Mouse (Mus musculus) left cerebral cortex, postnatal 14 days (tissue): ENCODE data around the gene Fancd2. TPM values are rescaled to one million over a fixed set of nuclear protein-coding genes. Genes with fewer than 3 reads are reported as not detected.

Experiments used
- DNase-seq, 2 experiments: peaks; one replicate each; pipeline ENCODE4 v3.0.0; 2021 to 2022; ENCODE audit warnings: low spot score in 2 of 2, mixed read lengths in 1 of 2
- intact Hi-C: fragments of 180-260 bp; cut with DNase I; formaldehyde crosslinking; loops from one replicate; pipeline ENCODE4 v1.15.1; 2025
- total RNA-seq, 2 experiments: library from RNA; stranded (reverse); gene quantifications; 2 replicates each; pipeline ENCODE4 v1.2.3; 2021

Gene Fancd2
- total RNA-seq, 2 experiments from 2014 or later, result 2.2 to 3.2 TPM

GRCm38 (mm10) chr6:113514600-113514999, 16.9 kb upstream of the Fancd2 start:
- intact Hi-C loops, result loop anchor here (10.0 kb wide), 1 partner anchor 200 kb away; the partner anchor contains the start of gene Ghrl
- no peak for DNase-seq

GRCm38 (mm10) chr6:113517434-113518080, 13.9 kb upstream of the Fancd2 start:
- intact Hi-C loops, result loop anchor here (10.0 kb wide), 1 partner anchor 197 kb away; the partner anchor contains the start of gene Ghrl
- DNase-seq, result no peak

GRCm38 (mm10) chr6:113522310-113522709, 9.2 kb upstream of the Fancd2 start:
- DNase-seq, result no peak
- intact Hi-C loops, result no loop called here

GRCm38 (mm10) chr6:113523420-113523819, 8.1 kb upstream of the Fancd2 start:
- DNase-seq, result peak in 1 of 2 experiments; percentile 35
- intact Hi-C loops, result no loop called here

- no peak for DNase-seq
These were observed 440 bp downstream of the Fancd2 start for GRCm38 (mm10) chr6:113531840-113532404.

GRCm38 (mm10) chr6:113534886-113535285, 3.4 kb downstream of the Fancd2 start:
- DNase-seq, result no peak
- intact Hi-C loops, result no loop called here

More at GRCm38 (mm10) chr6:113531840-113532404, 440 bp downstream of the Fancd2 start:
- intact Hi-C loops, result no loop called here

DNA sequence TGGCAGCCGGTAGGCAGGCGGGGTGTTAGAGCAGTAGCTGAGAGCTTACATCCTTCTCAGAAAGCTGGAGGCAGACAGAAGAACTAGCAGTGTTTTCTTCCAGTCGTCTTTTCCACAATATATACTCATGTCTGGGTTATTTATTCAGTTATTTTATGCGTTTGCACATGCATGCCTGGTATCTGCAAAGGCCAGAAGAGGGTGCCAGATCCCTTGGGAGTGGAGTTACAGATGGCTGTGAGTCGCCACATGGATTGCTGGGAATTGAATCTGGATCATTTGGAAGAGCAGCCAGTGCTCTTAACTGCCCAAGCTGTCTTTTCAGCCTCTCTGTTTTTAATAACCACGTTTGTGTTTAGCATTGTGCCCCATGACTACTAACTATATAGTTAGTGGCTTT, 10.1 kb downstream of the Fancd2 start:
- intact Hi-C loops, result no loop called here
- no peak for DNase-seq

DNA sequence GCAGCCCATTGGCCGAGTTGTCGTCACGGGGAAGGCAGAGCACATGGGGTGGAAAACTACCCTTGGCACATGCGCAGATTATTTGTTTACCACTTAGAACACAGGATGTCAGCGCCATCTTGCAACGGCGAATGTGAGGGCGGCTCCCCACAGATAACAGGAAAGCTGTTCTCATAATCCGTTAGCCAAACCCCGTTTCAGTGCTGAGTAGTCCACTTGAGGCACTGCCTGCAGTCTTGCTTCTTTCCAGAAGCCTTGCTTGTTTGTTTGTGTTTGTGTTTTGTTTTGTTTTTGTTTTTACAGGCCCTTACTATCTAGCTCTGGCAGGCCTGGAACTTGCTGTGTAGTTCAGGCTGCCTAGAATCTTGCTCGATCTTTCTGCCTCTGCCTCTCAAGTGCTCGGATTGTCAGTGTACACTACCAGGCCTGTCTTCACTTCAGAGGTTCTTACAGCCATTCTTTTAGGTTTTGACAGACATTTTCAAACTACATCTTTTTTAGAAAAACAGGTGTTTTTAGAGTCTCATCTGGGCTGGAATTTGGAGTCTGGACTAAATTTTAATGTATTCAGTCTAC, 12.5 kb downstream of the Fancd2 start:
- intact Hi-C loops, result no loop called here
- DNase-seq, result no peak

DNA sequence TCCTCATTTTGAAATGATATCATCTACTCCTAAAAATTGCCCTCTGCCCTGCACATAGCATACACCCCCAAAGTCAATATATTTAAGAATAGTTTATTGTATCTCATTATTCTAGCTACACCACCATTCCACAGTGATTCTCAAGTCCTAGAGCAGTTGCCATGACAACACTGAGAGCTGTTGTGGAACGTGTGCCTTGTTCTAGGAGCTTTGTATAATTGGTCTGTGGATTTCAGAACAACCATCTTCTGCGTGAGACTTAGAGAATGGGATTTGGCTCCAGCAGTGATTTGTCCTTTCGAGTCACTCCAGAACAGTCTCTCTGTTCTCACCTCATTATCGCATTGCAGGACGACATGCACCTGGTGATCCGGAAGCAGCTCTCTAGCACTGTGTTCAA, 28.3 kb downstream of the Fancd2 start:
- intact Hi-C loops, result no loop called here
- DNase-seq, result peak; percentile 26 to 66

DNA sequence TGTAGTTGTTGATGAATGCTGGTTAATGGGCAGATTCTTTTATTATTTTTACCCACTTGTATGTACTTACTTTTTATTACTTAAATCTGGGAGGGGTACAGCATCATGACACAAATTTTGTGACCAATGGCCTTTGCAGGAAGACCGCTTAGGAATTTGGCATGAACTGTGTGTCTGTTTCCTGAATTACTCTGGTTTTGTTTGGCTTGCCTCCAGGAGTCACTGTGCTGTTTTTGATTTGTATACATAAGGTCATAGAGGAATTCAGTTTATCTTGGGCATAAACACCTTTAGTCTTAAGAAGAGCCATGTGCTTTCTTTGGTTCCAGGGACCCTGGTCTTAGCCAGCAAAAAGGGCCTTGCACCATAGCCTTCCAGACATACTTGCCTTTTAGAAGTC, 33.1 kb downstream of the Fancd2 start:
- no peak for DNase-seq
- intact Hi-C loops, result no loop called here

DNA sequence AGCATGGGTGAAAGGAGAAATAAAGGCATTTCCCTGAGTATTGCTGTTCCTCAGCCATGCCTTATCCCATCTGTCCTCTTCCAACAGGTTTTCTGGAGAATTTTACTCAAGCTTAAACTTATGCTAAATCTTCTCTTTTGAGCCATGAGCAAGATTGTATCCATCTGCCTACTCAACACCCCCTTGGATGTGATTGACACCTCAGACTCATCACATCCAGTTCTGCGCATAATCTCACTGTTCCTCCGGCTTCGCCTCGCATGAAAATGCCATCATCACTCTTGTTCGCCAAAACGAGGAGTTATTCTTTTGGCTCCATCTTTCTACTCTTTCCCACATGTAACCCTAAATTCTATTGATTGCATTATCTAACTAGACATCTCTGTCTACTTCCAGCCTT, 44.6 kb downstream of the Fancd2 start:
- peak; percentile 59 to 82 for DNase-seq
- intact Hi-C loops, result no loop called here

GRCm38 (mm10) chr6:113579306-113579705, 47.8 kb downstream of the Fancd2 start:
- intact Hi-C loops, result no loop called here
- no peak for DNase-seq

DNA sequence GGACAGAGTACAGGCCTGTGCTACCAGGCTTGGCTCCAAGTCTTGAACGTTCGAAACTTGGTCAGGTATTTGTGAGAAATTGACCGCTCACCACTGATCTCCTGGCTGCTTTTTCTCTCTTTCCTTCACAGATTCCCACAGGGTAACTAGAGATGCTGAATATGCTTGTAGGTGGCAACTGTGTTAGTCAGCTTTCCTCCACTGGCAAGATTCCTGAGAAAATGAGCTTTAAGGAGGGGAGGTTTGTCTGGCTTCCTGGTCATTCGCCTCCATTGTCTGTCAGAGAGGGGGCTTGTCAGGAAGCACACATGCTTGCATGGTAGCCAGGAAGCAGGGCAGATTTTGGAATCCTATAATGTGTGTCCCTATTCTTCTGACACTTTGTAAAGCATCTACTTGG, 51.5 kb downstream of the Fancd2 start:
- no peak for DNase-seq
- intact Hi-C loops, result no loop called here

GRCm38 (mm10) chr6:113585065-113585464, 53.6 kb downstream of the Fancd2 start:
- no peak for DNase-seq
- intact Hi-C loops, result no loop called here

DNA sequence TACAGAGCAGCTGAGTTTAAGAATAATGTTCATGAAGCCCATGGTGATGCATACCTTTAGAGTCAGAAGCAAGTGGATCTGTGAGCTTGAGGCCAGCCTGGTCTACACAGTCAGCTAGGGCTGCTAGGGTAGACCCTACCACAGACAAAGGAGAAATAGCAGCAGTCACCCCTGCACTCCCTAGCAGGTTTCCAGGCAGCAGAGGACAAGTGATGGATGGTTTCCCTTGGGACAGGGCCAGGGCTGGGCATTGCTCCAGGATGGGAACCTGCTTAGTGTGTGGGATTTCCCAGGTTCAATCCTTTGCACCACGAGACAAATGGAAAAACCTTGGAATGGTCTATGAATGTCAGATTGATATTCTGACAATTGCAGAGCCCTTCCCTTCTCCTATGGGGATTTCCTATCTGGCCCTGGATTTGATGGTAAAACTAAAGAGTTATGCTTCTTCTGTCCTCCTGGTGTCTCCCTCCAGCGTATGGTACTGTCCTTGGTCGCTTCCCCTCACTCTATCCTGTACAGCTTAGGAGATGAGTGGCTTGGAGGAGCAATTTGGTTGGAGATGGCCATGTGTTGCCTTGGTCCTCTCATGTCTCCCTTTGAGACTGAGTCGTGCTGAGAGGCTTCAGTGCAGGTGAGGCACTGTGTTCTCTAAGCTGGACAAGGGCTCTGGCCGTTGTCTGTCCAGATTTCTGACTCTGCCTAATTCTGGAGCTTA, 55.1 kb downstream of the Fancd2 start:
- DNase-seq, result no peak
- intact Hi-C loops, result no loop called here

DNA sequence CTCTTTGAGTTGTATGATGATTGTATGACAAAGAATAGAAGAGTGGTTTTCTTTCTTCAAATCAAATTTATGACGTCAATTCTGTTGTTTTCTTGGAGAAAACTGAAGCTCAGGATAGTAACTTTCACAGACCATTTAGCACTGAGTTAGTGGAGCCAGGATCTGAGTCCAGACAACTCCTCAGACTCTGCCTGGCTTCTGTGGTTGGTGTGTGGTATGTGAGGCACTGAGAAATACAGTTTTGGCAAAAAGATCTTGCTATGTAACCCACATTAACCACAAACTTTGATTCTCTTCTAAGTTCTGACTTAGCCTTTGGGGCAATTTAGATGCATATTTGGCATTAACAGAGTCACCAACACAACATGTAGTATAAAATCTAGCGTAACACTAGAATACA, 61.2 kb downstream of the Fancd2 start:
- DNase-seq, result no peak
- intact Hi-C loops, result no loop called here

- intact Hi-C loops, result no loop called here
- DNase-seq, result no peak
These were observed 66.5 kb downstream of the Fancd2 start for GRCm38 (mm10) chr6:113597945-113598344.

- intact Hi-C loops, result no loop called here
These were observed 68.4 kb downstream of the Fancd2 start for GRCm38 (mm10) chr6:113599833-113600232.

GRCm38 (mm10) chr6:113600543-113601139, 69.2 kb downstream of the Fancd2 start, which contains the start of gene Fancd2os:
Gene Fancd2os, minus strand, starts transcription at chr6:113600715.
- DNase-seq, result no peak
- intact Hi-C loops, result no loop called here

More at GRCm38 (mm10) chr6:113599833-113600232, 68.4 kb downstream of the Fancd2 start:
- DNase-seq, result no peak

DNA sequence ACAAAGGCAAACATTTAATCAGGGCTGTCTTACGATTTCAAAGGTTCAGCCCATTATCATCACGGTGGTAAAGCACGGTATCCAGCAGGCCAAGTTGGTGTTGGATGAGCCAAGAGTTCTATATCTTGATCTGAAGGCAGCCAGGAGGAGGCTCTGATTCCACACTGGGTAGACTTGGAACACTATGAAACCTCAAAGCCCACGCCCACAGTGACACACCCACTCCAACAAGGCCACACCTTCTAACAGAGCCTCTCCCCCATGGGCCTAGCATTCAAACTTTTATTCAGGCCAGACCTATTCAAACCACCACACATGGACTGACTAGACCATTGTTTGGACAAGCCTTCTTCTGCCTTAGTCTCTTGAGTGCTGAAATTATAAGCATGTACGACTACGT, 71.3 kb downstream of the Fancd2 start:
- DNase-seq, result no peak
- intact Hi-C loops, result no loop called here
